Mouse (Mus musculus): ENCODE measurements around the gene Cyp2f2. TPM values are rescaled to one million over a fixed set of nuclear protein-coding genes. Genes with fewer than 3 reads are reported as not detected.

Cyp2f2 gene
- total RNA-seq, 2 experiments from 2014 or later = not detected

DNA sequence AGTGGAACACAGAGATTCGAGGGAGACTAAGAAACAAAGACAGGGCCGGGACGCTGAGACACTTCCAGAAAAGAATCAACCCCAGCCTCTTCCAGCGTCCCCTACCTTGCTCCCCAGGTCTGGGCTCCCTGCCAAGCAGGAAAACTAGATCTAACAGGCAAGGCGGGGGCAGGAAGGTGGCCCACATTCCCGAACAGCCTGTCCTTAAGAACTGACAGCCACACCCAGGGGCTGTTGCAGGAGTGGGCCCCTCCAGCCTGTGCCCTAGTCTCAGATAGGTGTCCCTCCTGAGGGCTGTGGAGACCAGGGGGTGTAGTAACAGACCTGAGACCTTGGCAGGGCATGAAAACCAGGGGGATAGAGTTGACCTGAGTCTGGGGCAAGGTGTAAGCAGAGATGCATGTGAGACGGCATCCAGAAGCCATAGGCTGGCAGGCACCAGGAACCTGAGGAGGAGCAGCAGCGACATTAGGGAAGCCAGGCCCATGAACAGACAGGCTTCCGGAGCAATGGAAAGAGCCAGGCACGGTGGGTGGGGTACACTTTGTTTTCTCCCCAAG is 33.6 kb downstream of the Cyp2f2 start, which contains the start of gene Cyp2t4:
TSS of gene Cyp2t4 (plus strand) at position 510 of the 560 bp plus-strand sequence.
- no peak for DNase-seq (ENCODE audit: low spot score in 2 of 2)

DNA sequence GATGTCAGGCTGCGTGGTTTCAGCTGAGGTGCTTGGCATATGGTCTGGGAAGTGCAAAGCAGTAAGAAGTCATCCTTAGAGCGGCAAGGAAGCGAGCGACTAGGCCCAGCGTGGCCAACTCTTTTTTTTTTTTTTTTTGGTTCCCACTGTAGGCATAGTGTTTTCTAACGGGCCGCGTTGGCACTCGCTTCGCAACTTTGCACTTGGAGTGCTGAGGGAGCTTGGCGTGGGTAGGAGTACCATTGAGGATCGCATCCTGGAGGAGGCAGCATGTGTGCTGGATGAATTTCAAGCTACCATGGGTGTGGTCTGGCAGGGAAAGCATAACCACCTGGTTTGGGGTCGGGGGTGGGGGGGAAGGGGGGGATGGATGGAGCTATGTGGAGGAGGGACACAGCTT is 36.3 kb downstream of the Cyp2f2 start:
- no peak for DNase-seq (ENCODE audit: low spot score in 2 of 2)

DNA sequence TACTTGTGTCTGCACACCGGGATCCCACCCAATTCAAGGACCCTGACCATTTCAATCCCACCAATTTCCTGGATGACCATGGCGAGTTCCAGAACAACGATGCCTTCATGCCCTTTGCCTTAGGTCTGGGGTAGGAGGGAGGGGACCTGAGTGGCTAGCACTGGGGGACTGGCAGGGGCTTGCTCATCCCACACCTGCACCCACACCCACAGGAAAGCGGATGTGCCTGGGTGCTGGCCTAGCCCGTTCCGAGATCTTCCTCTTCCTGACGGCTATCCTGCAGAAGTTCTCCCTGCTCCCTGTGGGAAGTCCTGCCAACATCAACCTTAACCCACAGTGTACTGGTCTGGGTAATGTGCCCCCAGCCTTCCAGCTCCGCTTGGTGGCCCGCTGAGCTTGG is 38.5 kb downstream of the Cyp2f2 start:
- no peak for DNase-seq (ENCODE audit: low spot score in 2 of 2)

DNA sequence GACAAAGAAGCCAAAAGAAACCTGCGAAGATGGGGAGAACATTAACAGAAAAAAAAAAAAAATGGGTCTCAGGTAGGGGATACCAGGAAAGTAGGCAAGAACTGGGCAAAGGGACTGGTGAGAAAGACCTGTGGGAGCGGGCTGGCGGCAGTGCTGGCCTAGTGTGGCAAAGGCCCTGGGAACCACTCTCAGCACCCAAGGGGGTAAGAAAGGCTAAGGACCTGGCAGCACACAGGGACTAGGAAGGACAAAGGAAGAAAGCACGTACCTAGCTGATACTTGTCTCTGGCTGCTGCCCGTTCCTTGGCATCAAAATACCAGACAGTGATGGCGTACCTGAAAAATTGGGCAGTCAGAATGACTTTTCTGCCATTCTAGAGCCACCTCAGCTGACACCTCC is 39.5 kb downstream of the Cyp2f2 start:
- DNase-seq (ENCODE audit: low spot score in 2 of 2) = no peak

DNA sequence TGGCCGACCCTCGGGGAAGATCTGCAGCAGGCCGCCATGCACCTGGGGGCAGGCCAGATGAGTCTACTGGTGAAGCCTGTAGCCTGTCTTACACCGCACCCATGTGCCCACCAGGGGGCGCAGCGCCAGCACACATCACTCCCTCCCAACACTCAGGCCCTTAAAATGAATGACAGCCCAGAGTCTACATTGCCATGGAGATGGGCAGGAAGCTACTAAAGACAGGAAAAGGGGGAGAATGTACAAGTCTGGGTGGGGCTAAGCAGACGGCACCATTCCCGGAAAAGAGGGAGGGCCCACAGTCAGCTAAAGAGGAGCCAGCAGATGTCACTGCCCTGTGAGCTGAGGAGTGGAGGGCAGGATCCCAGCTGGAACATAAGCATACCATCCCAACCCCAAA is 40.2 kb downstream of the Cyp2f2 start:
- peak; percentile 87 to 92 for DNase-seq (ENCODE audit: low spot score in 2 of 2)

DNA sequence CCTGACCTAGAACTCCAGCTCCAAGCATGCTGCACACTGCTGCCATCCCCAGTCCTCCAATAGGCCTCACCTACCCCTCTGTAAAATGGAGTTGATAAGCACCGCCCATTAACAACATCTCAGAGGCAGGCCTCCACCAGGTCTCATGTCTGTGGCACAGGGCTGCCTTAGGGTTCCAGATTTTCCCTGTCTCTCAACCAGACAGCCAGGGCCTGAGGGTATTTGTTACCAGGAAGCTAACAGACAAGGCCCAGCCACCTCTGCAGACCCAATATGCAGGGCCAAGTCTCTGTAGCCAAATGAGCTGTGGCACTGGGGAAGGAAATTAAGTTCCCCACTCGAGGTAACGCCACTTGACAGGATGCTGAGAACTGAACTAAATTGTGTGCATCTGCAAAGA is 41.2 kb downstream of the Cyp2f2 start:
- DNase-seq (ENCODE audit: low spot score in 2 of 2) = no peak

DNA sequence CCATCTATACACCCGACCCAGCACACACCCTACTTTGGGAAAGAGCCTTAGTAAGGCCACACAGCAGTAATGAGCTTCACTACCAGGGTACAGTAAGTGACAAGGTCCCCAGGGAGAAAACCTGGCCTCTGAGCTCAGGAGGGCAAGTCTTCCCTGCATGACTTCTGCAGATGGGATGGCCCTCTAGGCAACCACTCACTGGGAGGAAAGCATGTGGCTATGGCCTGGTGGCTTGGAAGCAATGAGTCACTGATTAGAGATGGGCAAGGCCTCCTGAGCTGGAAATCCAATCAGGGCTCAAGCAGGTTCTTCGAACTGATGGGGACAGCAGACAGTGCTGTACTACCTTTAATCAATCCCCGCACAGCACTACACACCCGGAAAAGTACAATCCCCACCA is 42.0 kb downstream of the Cyp2f2 start:
- no peak for DNase-seq (ENCODE audit: low spot score in 2 of 2)

DNA sequence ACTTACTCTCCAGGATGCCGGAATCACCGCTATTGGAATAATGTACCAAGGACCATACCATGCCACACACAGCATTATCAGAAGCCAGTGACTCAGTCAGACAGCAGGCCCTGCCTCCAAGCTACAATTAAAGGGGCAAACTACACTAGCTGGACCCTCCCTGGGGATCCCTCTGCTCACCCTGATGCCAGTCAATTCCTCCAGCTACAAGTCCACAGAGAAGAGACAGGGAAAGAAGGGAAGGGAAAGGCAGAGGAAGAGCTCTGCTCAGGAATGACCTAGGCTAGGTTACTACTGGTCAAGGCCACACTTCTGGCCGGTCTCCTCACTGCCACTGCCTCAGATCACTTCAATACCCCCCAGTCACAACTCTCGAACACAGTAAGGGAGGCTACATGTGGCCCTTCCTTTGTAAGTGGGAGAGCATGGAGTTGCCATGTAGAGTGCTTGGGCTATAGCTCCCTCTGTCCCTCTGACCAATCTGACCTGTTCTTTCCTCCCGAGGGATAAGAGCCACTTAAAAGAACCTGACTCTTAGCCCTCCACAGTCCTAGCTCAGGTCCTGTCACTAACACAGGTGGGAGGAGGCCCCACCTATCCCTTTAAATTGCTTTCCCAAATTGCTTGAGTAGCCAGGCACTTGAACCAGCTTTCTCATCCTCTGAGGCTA is 43.2 kb downstream of the Cyp2f2 start:
- DNase-seq (ENCODE audit: low spot score in 2 of 2) = no peak

DNA sequence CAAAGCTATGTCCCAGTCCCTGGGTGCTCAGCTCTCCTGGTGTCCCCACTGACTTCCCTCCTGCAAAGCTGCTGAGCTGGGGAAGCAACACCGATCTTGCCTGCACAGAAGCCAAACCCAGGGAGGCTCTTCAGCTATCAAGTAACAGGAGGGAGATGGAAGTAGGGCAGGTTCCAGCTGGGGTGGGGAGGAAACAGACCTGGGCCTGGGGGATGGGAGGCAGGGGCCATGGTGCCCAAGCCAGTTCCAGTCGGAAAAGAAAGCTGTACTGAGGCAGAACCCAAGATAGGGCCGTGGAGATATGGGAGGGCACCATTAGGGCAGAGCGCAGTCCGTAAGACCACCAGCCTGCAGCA is 43.7 kb downstream of the Cyp2f2 start:
- DNase-seq (ENCODE audit: low spot score in 2 of 2) = no peak

DNA sequence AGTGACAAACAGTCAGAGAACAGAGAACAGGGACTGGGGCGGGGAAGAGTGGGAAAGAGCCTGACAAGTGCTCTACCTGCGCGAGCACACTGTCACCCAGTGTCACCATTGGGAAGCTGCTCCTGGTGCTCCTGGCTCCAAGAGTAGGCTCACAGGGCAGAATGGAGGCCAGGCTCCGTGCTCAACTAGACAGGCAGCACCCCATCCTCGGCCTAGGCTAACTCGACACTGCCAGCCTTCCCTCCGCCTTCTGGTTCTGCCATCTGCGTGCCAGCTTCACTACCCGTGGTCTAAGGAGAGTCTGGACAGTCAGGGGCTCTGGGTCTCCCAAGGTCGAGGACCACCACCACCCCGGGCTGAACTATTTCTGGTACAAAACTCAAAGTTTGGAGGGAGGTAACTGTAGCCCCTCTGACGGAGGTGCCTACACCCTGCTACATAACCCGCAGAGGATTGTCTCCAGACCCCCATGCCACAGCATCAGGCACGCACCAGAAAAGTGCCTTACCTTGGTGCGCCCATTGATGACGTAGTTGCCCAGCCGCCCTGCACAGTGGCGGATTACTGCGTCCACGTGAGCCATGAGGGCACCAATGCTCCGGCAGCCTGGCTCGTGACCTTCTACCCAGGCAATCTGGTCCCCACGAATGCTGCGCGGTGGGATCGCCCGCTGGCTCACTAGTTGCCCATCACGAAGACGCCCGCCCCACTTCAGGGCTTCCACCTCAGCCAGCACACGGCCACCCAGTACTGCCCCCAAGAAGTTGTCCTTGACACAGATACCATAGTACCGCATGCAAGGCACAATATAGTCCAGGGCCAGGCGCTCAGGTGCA is 44.6 kb downstream of the Cyp2f2 start:
- no peak for DNase-seq (ENCODE audit: low spot score in 2 of 2)

DNA sequence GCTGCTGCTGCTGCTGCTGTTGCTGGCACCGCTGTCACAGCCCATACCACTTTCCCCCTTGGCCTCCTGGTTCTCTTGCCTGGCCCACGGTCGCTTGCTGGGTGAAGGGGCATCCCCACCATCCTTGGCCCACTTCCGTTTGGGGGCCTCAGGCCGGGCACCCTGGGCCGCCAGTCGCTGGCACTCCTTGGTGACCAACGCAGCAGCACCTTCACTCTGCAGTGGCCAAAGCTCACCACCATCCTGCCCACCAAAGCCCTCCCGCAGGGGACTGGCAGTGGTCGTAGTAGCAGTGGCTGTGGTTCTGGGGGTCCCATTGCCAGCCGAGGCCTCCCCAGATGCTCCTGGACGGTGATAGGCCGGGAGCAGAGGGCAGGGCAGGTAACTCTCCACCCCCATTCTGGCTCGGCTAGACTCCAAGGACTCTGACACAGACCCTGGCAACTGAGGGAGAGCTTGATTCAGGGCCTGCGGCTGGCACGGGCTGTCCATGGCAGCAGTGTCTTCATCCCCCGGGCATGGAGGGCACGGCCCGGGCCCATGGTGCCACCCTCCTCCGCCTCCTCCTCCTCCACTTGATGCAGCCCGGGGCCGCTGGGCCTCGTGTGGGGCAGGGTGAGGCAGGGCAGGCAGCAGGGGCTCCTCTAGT is 45.4 kb downstream of the Cyp2f2 start:
- DNase-seq (ENCODE audit: low spot score in 2 of 2) = no peak

DNA sequence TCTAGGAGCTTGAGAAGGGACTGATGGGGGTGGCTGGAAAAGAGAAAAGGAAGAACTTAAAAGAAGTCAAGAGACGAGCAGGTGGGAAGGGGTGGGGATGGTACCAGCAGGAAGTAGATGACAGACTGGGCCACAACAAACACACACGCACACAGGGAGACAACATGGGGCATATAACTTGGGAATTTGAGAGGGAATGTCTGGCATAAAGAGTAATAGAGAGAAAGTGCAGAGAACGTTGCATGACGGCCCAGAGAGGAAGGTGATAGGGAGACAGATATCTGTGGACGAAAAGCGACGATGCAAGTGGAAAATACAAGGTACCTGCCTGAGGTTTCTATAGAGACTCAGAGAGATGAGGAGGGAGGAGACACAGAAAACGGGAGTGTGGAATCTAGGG is 46.0 kb downstream of the Cyp2f2 start:
- DNase-seq (ENCODE audit: low spot score in 2 of 2) = no peak

DNA sequence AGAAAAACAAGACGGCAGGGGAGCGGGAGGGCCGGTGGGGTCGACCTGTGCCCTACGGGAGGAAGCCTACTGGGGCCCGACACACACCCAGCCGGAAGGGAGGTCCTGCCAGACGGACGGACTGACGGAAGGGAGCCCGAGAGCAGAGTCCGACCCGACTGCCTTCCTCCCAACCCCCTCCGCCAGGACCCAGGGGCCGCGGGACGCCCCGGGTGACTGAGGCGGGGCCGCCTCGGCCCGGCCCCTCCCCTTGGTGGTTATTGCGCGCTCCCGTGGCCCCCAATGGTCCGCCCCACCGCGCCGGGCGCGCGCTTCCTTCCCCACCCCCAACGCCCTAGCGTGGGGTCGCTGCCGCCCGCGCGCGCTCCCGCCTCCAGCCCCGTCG is 46.5 kb downstream of the Cyp2f2 start:
- peak; percentile 77 to 80 for DNase-seq (ENCODE audit: low spot score in 2 of 2)

DNA sequence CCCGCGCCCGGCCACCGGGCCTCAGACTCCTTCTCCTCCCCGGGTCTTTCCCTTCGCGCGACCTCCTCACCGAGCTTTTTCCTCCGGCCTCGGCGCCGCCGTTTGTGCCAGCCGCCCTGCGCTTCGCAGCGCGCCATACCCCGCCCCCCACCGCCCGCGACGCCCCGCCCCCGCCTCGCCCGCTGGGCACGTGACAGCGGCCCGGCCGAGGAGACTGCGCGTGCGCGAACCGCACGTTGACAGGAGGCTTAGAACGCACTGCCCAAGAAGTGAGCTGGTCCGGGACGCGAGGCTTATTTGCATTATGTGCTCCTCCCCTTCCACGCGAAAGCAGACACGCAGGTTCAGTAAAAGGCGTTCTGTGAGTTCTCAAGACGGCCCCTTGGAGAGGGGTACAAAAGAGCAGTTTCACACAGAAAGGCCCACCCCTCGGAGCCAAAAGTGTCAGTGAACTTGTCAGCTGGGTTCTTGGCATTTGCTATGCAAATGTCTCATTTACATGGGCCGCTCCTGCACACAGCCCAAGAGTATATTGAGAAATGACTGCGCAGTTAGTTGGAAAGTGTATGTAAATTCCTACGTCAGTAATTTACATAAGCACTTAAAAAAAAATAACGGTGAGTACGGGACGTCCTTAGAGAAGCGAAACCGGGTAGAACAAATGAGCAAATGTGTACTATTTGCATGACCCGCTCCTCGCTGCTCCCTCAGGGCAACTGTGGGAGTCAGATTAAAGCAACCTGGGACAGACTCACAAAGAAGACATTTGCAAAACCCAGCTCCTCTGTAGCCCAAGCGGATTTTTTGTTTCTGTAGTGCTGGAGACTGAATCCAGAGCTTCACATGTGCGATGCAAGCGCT is 47.1 kb downstream of the Cyp2f2 start, which contains the start of gene Egln2:
TSS of gene Egln2 (minus strand) at position 189 of the 861 bp plus-strand sequence.
- peak; percentile 93 to 96 for DNase-seq (ENCODE audit: low spot score in 2 of 2)

DNA sequence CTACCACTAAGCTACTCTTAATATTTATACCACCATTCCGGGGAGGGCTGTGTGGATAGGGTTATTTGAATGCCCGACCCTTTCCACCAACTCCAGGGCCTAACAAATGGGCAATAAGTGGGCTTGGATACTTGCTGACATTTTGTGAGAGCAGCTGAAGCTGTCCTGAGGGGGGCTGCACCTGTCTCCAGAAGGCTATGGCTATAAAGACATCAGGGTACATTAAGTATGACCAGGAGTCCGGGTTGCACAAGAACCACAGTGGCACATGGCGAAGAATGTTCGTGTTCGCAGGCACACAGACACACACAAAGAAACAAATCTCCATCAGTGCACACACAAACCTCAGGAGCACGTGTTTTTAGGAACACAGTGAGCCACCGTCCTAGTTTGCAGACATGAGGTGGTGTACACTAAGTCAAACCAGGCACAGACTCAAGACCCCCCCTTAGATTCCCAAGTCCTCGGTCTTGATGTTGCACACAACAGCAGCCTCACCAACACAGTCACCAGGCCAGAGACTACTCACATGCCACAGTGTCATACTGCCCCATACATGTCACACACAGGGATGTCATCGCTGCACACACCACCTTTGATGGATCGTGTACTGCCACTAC is 47.9 kb downstream of the Cyp2f2 start:
- no peak for DNase-seq (ENCODE audit: low spot score in 2 of 2)

DNA sequence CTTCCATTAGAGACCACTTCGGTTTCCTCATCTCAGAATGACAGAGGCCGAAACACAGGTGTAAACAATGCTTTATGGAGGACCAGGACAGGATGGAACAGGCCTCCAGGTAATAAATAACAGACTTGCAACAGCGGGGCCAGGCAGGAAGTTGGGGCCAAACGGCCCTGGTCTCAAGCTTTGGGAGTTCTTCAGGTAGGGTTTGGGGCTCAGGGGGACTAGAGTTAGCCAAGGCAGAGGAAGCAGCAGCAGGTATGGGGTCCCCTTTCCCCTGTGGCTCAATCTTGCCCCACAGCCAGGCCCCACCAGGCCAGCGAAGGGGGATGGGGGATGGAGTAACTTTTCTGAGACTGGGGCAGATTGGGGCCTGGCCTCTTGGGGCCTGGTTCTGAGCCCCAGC is 48.7 kb downstream of the Cyp2f2 start:
- DNase-seq (ENCODE audit: low spot score in 2 of 2) = no peak

DNA sequence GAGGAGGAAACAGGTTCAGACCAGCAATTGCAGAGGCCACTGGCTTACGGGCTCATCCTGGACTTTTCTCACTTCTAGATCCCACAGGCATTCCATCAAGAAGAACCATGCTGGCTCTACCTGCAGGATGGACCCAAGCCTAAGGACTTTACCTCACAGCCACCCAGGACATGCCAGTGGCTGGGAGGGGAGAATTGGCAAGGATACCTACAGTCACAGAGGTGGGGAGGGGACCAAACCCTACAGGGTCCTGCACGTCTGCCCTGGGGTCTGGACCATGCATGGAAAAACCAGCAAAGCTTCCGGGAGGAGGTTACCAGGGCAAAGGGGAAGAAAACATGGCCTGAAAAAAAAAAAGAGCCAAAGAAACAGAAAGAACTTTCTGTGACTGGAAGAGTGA is 51.3 kb downstream of the Cyp2f2 start:
- DNase-seq (ENCODE audit: low spot score in 2 of 2) = no peak

DNA sequence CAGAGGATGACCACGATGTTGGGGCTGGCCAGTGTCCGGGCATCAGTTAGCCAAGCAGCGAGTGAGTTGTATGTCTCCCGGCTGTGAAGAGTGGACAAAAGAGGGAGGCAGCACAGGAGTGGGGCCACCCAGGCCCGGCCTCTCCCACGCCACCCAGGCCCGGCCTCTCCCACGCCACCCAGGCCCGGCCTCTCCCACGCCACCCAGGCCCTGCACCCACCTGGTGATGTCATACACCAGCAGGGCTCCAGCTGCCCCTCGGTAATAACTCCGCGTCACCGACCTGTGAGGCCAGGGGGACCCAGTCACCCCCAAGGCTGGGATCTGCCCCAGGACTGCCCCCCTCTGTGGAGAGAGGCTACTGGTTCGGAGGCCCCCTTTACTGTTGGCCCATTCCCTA is 54.8 kb downstream of the Cyp2f2 start:
- no peak for DNase-seq (ENCODE audit: low spot score in 2 of 2)

DNA sequence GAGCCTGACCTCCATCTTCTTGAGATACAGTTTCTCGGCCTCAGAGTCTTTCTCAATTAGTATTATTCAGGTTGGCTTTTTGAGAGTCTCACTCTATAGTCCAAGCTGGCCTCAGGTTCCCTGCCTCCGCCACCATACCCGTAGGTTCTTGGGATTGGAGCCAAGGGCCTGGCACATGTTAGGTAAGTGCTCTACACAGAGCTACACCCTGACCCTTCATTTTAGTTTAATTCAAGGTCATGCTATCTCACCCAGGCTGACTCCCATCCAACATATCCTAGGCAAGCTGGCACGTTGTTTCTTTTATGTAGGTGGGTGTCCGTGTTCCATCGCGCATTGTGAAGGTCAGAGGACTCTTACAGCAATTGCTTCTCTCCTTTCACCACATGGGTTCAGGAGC is 55.2 kb downstream of the Cyp2f2 start:
- DNase-seq (ENCODE audit: low spot score in 2 of 2) = no peak

DNA sequence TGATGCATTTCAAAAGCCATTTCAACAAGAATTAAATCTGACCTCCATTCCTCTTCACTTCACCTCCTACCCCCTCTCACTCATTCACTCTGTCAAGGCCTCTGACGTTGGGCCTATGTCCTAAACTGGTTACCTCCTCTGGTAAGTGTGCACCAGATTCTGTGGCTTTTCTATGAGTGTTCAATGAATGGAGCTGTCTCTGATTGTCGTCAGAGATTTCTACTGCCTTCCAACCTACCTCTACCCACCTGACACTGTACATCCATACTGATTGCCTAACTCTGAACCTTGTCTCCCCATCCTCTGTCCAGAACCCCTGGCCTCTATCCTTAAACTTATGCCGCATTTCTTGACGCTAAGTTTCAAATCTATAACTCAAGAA is 58.2 kb downstream of the Cyp2f2 start:
- DNase-seq (ENCODE audit: low spot score in 2 of 2) = no peak

All from layer of hippocampus, postnatal 14 days (tissue).